Mouse (Mus musculus) bone marrow macrophage, adult 2 months (primary cell): Measurements from ENCODE around the gene Zbtb34.
A peak's percentile ranks its signal among the peaks of the same experiment; 100 is the strongest.

Experiments
- CTCF ChIP-seq: IDR thresholded peaks from 2 replicates; pipeline ENCODE4 v1.5.1; 2012; ENCODE audit warnings: low read depth, mild to moderate bottlenecking, low read length, moderate library complexity
- POLR2A ChIP-seq: IDR thresholded peaks from 2 replicates; pipeline ENCODE4 v1.6.1; 2012; ENCODE audit warnings: mild to moderate bottlenecking, low read depth, low read length, borderline replicate concordance

- TF ChIP-seq CTCF (peak; percentile 95), POLR2A (no peak)
These were observed at the start of gene Zbtb34 for GRCm38 (mm10) chr2:33430771-33431699.
